Mouse (Mus musculus): ENCODE results near the gene Aftph. TPM values are rescaled to one million over a fixed set of nuclear protein-coding genes. Genes with fewer than 3 reads are reported as not detected.

Aftph gene
- polyA plus RNA-seq, 1 experiment from 2014 or later, result 28.1 TPM

DNA sequence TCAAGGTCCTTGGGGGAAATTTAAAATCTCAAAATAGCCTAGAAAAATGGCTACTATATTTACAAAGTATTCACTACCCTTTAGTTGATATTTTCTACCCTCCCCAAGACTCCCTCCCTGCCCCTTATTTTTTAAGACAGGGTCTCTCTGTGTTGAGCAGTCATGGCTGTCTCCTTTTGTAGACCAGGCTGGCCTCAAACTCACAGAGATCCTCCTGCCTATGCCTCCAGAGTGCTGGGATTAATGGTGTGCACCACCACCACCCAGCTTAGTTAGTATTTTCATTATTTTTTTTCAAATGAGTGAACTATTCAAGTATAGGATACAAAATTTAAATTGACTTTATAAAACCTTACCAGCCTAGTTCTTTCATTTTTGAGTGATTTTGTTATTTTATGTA is 104.3 kb downstream of the Aftph start:
- H3K36me3 ChIP-seq (ENCODE audit: control insufficient read depth, insufficient read depth, low read length), result no peaks in the 10 kb centered on the region
- no peak overlapping the region for H3K4me3 ChIP-seq (ENCODE audit: low read depth, low read length)
- H3K9me3 ChIP-seq (ENCODE audit: control insufficient read depth, low read length), result no peaks in the 10 kb centered on the region
- no peaks in the 10 kb centered on the region for H3K27me3 ChIP-seq (ENCODE audit: control insufficient read depth, insufficient read depth, low read length)
- ATAC-seq (ENCODE audit: insufficient read depth, low FRiP score, low TSS enrichment), result no peak
- no peak overlapping the region for H3K4me2 ChIP-seq (ENCODE audit: low read depth)
- DNase-seq (ENCODE audit: low spot score), result no peak
- no peak overlapping the region for H3K27ac ChIP-seq (ENCODE audit: low read depth, low read length)
- peaks cover 15% of the 10 kb centered on the region for H3K4me1 ChIP-seq (ENCODE audit: control insufficient read depth, insufficient read depth, low read length)
- no peak overlapping the region for H3K9ac ChIP-seq (ENCODE audit: low read length)

DNA sequence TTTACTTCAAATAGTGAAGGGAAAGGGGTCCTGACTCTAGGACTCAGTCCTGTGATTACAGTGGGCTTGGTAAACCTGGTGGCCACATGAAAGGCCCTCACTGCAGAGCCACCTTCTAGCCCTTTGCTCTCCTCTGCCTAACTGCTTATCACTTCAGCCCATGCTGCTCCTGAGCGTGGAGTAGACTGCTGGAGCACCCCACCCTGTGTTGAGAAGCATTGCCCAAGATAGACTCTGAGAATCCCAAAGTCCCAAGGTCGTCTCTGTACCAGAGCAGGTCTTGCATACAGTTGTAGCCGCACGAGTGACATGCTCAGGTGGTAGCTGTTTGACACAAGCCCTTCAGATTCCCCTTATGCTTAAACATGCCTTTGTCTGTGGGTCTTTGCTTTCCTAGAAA is 105.3 kb downstream of the Aftph start:
- Histone ChIP-seq H3K4me1 (ENCODE audit: control insufficient read depth, insufficient read depth, low read length) (peaks cover 15% of the 10 kb centered on the region), H3K9ac (ENCODE audit: low read length) (no peak overlapping the region), H3K4me3 (ENCODE audit: low read depth, low read length) (no peak overlapping the region), H3K27me3 (ENCODE audit: control insufficient read depth, insufficient read depth, low read length) (no peaks in the 10 kb centered on the region), H3K9me3 (ENCODE audit: control insufficient read depth, low read length) (no peaks in the 10 kb centered on the region), H3K4me2 (ENCODE audit: low read depth) (no peak overlapping the region), H3K27ac (ENCODE audit: low read depth, low read length) (no peak overlapping the region), H3K36me3 (ENCODE audit: control insufficient read depth, insufficient read depth, low read length) (no peaks in the 10 kb centered on the region)
- no peak for DNase-seq (ENCODE audit: low spot score)
- ATAC-seq (ENCODE audit: insufficient read depth, low FRiP score, low TSS enrichment), result no peak
- 66% methylated on average over 4 of the region's 4 CpGs for WGBS

DNA sequence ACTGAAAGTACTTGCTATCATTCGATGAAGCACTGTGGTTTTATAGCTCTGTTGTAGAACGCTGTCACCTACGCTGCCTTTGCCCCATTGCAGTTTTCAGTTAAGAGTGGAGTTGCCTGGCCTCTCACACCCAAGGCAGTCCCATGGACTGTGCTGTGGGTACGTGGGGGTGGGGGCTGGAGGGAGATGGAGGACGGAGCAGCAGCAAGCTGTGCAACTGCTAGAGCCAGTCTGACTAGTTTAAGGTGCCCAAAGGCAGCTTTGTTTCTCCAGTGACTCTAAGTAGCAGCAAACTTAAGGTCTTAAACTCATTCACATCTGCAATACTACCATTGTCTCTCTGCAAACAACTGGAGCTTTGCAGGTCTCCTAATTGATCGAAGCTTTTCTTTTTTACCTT is 105.7 kb downstream of the Aftph start:
- 25% methylated on average over 6 of the region's 6 CpGs for WGBS
- Histone ChIP-seq H3K9ac (ENCODE audit: low read length) (no peak overlapping the region), H3K36me3 (ENCODE audit: control insufficient read depth, insufficient read depth, low read length) (no peaks in the 10 kb centered on the region), H3K4me2 (ENCODE audit: low read depth) (no peak overlapping the region), H3K27me3 (ENCODE audit: control insufficient read depth, insufficient read depth, low read length) (no peaks in the 10 kb centered on the region), H3K9me3 (ENCODE audit: control insufficient read depth, low read length) (no peaks in the 10 kb centered on the region), H3K4me3 (ENCODE audit: low read depth, low read length) (no peak overlapping the region), H3K4me1 (ENCODE audit: control insufficient read depth, insufficient read depth, low read length) (peaks cover 15% of the 10 kb centered on the region), H3K27ac (ENCODE audit: low read depth, low read length) (no peak overlapping the region)
- ATAC-seq (ENCODE audit: insufficient read depth, low FRiP score, low TSS enrichment) (no peak), DNase-seq (ENCODE audit: low spot score) (no peak)

Other genes with a start within 250 kb of the Aftph start
- gene Sertad2, start 198.3 kb downstream of the Aftph start, polyA plus RNA-seq (2014; fragmentation: Nextera tagmentation; extraction: Ambion mirVana), result 22.3 and 25.7 TPM in 2 replicates
- 26.0 and 29.3 TPM in 2 replicates for gene Lgalsl, start 89.5 kb upstream of the Aftph start, polyA plus RNA-seq (2014; fragmentation: Nextera tagmentation; extraction: Ambion mirVana)

All from neural tube, embryonic 11.5 days (tissue).